Comparison of ENCODE assay signal across 8 mouse cellular contexts in the genomic region with DNA sequence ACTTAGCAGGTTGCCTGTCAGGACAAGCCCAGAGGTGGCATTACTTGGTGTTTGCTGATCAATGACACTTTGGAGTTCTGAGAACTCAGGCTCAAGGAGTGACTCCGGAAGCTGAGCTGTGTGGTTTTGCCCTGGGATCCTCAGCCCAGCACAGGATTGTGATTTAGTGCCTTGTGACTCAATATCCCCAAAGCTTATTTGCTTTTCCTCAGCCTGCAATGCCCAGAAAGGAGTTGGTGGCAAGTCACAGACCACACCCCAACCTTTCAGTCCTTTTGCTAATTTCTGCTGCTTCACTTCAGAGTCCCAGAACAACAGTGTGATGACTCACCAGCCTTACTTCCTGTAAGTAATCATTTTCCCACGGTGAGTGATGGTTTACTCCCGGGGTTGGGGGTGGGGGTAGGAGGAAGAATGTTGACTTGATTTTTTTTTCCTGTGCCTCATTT.
A peak's percentile ranks its signal among the peaks of the same experiment; 100 is the strongest.
DNase-seq lines count a peak whose midpoint lies in the region; ATAC-seq and TF ChIP-seq lines count a peak whose summit lies in the region.

No protein-coding gene starts in this region.

- H3K4me3 ChIP-seq in heart, embryonic 11.5 days (ENCODE audit: low read depth, low read length), result no peak overlapping the region
- no peak overlapping the region for H3K4me3 ChIP-seq in heart, embryonic 10.5 days
- no peak overlapping the region for H3K4me3 ChIP-seq in liver, postnatal 0 days (ENCODE audit: low read depth, low read length)
- H3K4me3 ChIP-seq in midbrain, embryonic 11.5 days (ENCODE audit: low read depth, low read length), result no peak overlapping the region

- H3K4me1 ChIP-seq in heart, embryonic 11.5 days (ENCODE audit: control insufficient read depth, insufficient read depth, low read length), result no peaks in the 10 kb centered on the region
- 0 out of 2 replicates have a peak, but pooled peaks cover 9% of the 10 kb centered on the region for H3K4me1 ChIP-seq in heart, embryonic 10.5 days
- peaks cover 5% of the 10 kb centered on the region; the same call in 1 of the 2 replicates for H3K4me1 ChIP-seq in liver, postnatal 0 days (ENCODE audit: insufficient read depth)
- H3K4me1 ChIP-seq in midbrain, embryonic 11.5 days (ENCODE audit: control insufficient read depth, insufficient read depth, low read length), result no peaks in the 10 kb centered on the region

- no peak; the same call in 1 of the 2 replicates for TF ChIP-seq EP300 in liver, postnatal 0 days (IDR thresholded peaks at IDR 0.05; ENCODE audit: low read depth)

- no peak for TF ChIP-seq CTCF in liver, postnatal 0 days (IDR thresholded peaks at IDR 0.05; ENCODE audit: low read depth)

- ATAC-seq in heart, embryonic 11.5 days (replicated peaks; ENCODE audit: insufficient number of reproducible peaks, low FRiP score, low TSS enrichment), result no peak; the same call in 1 of the 2 replicates
- peak; percentile 53 for ATAC-seq in liver, postnatal 0 days
- ATAC-seq in midbrain, embryonic 11.5 days (ENCODE audit: low FRiP score), result no peak

- H3K9ac ChIP-seq in heart, embryonic 11.5 days (ENCODE audit: low read depth, low read length), result no peak overlapping the region
- no peak overlapping the region for H3K9ac ChIP-seq in liver, postnatal 0 days (replicated peaks)
- no peak overlapping the region for H3K9ac ChIP-seq in midbrain, embryonic 11.5 days (ENCODE audit: low read length)

- no peak overlapping the region; the same call in 1 of the 2 replicates for H3K27ac ChIP-seq in heart, embryonic 11.5 days (ENCODE audit: low read depth, low read length)
- H3K27ac ChIP-seq in heart, embryonic 10.5 days, result peak overlapping the region; percentile 70; the same call in 1 of the 2 replicates
- H3K27ac ChIP-seq in liver, postnatal 0 days (ENCODE audit: low read depth), result peak overlapping the region; percentile 23; the same call in 1 of the 2 replicates
- H3K27ac ChIP-seq in midbrain, embryonic 11.5 days (ENCODE audit: low read depth, low read length), result no peak overlapping the region

- 23% methylated on average over 3 of the region's 3 CpGs for WGBS in heart, embryonic 11.5 days (ENCODE audit: insufficient replicate concordance)
- WGBS in heart, embryonic 10.5 days, result 21% methylated on average over 3 of the region's 3 CpGs
- 8% methylated on average over 3 of the region's 3 CpGs for WGBS in liver, postnatal 0 days (ENCODE audit: insufficient replicate concordance)
- 73% methylated on average over 3 of the region's 3 CpGs for WGBS in midbrain, embryonic 11.5 days

- no peaks in the 10 kb centered on the region for H3K36me3 ChIP-seq in heart, embryonic 11.5 days (ENCODE audit: control insufficient read depth, insufficient read depth, low read length)
- H3K36me3 ChIP-seq in heart, embryonic 10.5 days, result no peaks in the 10 kb centered on the region
- no peaks in the 10 kb centered on the region for H3K36me3 ChIP-seq in liver, postnatal 0 days (replicated peaks; ENCODE audit: insufficient read depth, low read length)
- H3K36me3 ChIP-seq in midbrain, embryonic 11.5 days (ENCODE audit: control insufficient read depth, insufficient read depth, low read length), result no peaks in the 10 kb centered on the region

- H3K4me2 ChIP-seq in heart, embryonic 11.5 days, result no peak overlapping the region
- no peak overlapping the region for H3K4me2 ChIP-seq in liver, postnatal 0 days (ENCODE audit: low read depth, low read length)
- H3K4me2 ChIP-seq in midbrain, embryonic 11.5 days, result no peak overlapping the region

- no peaks in the 10 kb centered on the region for H3K9me3 ChIP-seq in heart, embryonic 11.5 days (replicated peaks; ENCODE audit: control insufficient read depth, low read length)
- no peaks in the 10 kb centered on the region for H3K9me3 ChIP-seq in heart, embryonic 10.5 days
- no peaks in the 10 kb centered on the region for H3K9me3 ChIP-seq in liver, postnatal 0 days (ENCODE audit: low read length)
- H3K9me3 ChIP-seq in midbrain, embryonic 11.5 days (ENCODE audit: control insufficient read depth, low read length), result no peaks in the 10 kb centered on the region

- DNase-seq in heart, adult 11 months, result peak; percentile 96
- peak; percentile 17 for DNase-seq in MN1 (ENCODE audit: low spot score)
- no peak for DNase-seq in heart, embryonic 10.5 days (ENCODE audit: low spot score)
- DNase-seq in liver, postnatal 0 days, result peak; percentile 31
- DNase-seq in right cerebral cortex, postnatal 14 days, result no peak
- no peak for DNase-seq in midbrain, embryonic 11.5 days (ENCODE audit: low spot score, missing footprints)
- DNase-seq in layer of hippocampus, adult 9-11 months, result no peak

- H3K27me3 ChIP-seq in heart, embryonic 11.5 days (ENCODE audit: control insufficient read depth, insufficient read depth, low read length), result no peaks in the 10 kb centered on the region
- no peaks in the 10 kb centered on the region for H3K27me3 ChIP-seq in heart, embryonic 10.5 days (ENCODE audit: insufficient read depth, poor library complexity, severe bottlenecking)
- no peaks in the 10 kb centered on the region for H3K27me3 ChIP-seq in liver, postnatal 0 days (ENCODE audit: insufficient read depth, low read length)
- H3K27me3 ChIP-seq in midbrain, embryonic 11.5 days (ENCODE audit: control insufficient read depth, insufficient read depth, low read length), result no peaks in the 10 kb centered on the region

Comparison
In these comparisons a context has a peak if more than half of its experiments do, and no peak if none do; other contexts are left out.
1. DNase-seq: peak in heart, adult 11 months (single experiment), MN1 (single experiment) and liver, postnatal 0 days (single experiment); none in heart, embryonic 10.5 days (single experiment), right cerebral cortex, postnatal 14 days (single experiment), midbrain, embryonic 11.5 days (single experiment) and layer of hippocampus, adult 9-11 months (single experiment).
2. H3K27ac ChIP-seq: peak in heart, embryonic 10.5 days (single experiment) and liver, postnatal 0 days (single experiment); none in heart, embryonic 11.5 days (single experiment) and midbrain, embryonic 11.5 days (single experiment).